Mouse (Mus musculus): ENCODE measurements at regions not wholly inside any gene's neighbourhood (a gene's known extent, or its start where the extent isn't known, plus 50 kb on each side); places are given as distances from the start of the nearest gene placed in this dataset.

- DNase-seq (ENCODE audit: low spot score in 2 of 2), result no peak
- intact Hi-C loops (cut with DNase I), result no loop called here
Observed at GRCm38 (mm10) chr6:133170548-133170947, 65.8 kb downstream of the Smim10l1 start.

DNA sequence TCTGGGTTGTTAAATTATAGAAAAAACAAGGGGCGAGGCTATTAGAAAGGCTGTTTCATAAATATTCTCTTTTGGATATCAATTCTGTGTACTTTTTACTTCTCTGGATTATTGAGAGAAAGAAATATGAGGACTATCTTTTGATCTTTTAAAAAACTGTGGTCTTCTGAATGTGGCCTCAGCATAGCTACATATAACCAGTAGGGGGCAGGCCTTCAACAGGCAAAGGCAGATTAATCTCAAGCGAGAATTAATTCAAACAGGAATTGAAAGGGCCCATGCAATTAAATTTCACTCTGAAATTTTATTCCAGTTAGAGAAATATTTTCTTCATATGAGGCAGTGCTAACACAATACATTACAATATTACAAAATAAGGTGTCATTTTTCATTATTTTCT, 66.6 kb downstream of the Smim10l1 start:
- no peak for DNase-seq (ENCODE audit: low spot score in 2 of 2)
- intact Hi-C loops (cut with DNase I), result no loop called here

GRCm38 (mm10) chr6:133206173-133206572, 85.8 kb upstream of the 5530400C23Rik start:
- intact Hi-C loops (cut with DNase I), result loop anchor here (5.0 kb wide), 3 partner anchors 559 to 1739 kb away; no protein-coding TSS in a partner anchor

More at GRCm38 (mm10) chr6:133206173-133206572, 85.8 kb upstream of the 5530400C23Rik start:
- peak; percentile 31 to 36 for DNase-seq (ENCODE audit: low spot score in 2 of 2)

Small RNAs in the stretch of these regions (microRNA-seq; reads per million reads assigned to microRNA genes)
- gene Gm23403, result 0 reads per million in 2 experiments
- gene Gm25019, result 0 reads per million in 2 experiments

Measured in left cerebral cortex, postnatal 25 days (tissue).